Mouse (Mus musculus) lung, postnatal 25 days (tissue): Measurements from ENCODE around the gene Col23a1.
"Not testable (repeated sequence)": the region's sequence is repeated elsewhere in the genome, so short reads cannot be mapped to it uniquely, and the experiment has no call there.

ENCODE experiments used
- DNase-seq: peaks from one replicate; pipeline ENCODE4 v3.0.0; 2022; ENCODE audit warnings: low spot score

Gene Col23a1

GRCm38 (mm10) chr11:51621776-51622175 is 332.1 kb downstream of the Col23a1 start:
- DNase-seq = no peak

DNA sequence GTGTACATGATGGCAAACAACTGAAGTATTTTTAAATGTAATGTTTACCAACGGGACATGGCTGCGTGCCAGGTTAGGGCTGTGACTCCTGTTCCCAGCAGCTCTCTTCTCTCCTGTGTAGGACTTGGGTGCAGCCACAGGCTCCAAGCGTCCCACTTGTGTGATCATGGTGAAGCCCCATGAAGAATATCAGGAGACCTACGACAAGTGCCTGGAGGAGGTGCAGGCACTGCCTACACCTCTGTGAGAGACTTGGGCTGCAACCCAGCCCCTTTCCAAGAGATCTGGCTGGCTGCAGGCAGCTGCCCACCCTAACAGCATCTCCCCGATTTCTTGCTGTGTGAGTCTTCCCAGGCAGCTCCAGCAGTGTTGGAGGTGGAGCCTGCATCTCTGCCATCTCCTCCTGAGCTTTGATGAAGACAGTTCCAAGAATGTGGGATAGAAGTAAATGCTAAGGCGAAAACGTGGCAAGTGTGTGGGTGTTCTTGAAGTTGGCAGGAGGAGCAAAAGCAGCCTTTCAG is 333.3 kb downstream of the Col23a1 start:
- DNase-seq = no peak

- DNase-seq = no peak
Measured at GRCm38 (mm10) chr11:51625187-51625820, 335.6 kb downstream of the Col23a1 start.

GRCm38 (mm10) chr11:51627425-51627824 is 337.7 kb downstream of the Col23a1 start:
- DNase-seq = no peak

- DNase-seq = no peak
Measured at GRCm38 (mm10) chr11:51627907-51628306, 338.2 kb downstream of the Col23a1 start.

GRCm38 (mm10) chr11:51629651-51630314 is 340.1 kb downstream of the Col23a1 start:
- no peak for DNase-seq

- no peak for DNase-seq
Measured at GRCm38 (mm10) chr11:51632130-51632753, 342.5 kb downstream of the Col23a1 start.

- not testable (repeated sequence) for DNase-seq
Measured at GRCm38 (mm10) chr11:51633200-51633599, 343.5 kb downstream of the Col23a1 start.
